Mouse (Mus musculus): Measurements from ENCODE around the gene Speer4a. TPM values are rescaled to one million over a fixed set of nuclear protein-coding genes. Genes with fewer than 3 reads are reported as not detected.

Speer4a gene
- not detected for total RNA-seq (2023)

GRCm38 (mm10) chr5:26039458-26039857, at the start of gene Speer4a:
Speer4a (minus strand) TSS chr5:26039558.

GRCm38 (mm10) chr5:26058481-26058880, 19.1 kb upstream of the Speer4a start, which contains the start of gene Gm7347:
Gm7347 (minus strand) TSS chr5:26058581.

GRCm38 (mm10) chr5:26022816-26023215, 16.5 kb downstream of the Speer4a start, which contains the start of gene Gm5862:
Gm5862 (minus strand) TSS chr5:26022916.

GRCm38 (mm10) chr5:26004698-26005097, 34.7 kb downstream of the Speer4a start, which contains the start of gene Gm1979:
Gm1979 (minus strand) TSS chr5:26004798.

GRCm38 (mm10) chr5:25988550-25988949, 50.8 kb downstream of the Speer4a start, which contains the start of gene Gm21698:
Gm21698 (minus strand) TSS chr5:25988650.

Other genes starting within 250 kb of the Speer4a start
- not detected for gene Gm21663, start 97.2 kb downstream of the Speer4a start, total RNA-seq (2023)
- gene Gm21671, start 85.1 kb downstream of the Speer4a start, total RNA-seq (2023) = not detected
- not detected for gene Gm21680, start 66.9 kb downstream of the Speer4a start, total RNA-seq (2023)
- not detected for gene Gm21698, start 50.9 kb downstream of the Speer4a start, total RNA-seq (2023)
- not detected for gene Gm1979, start 34.8 kb downstream of the Speer4a start, total RNA-seq (2023)
- not detected for gene Gm5862, start 16.6 kb downstream of the Speer4a start, total RNA-seq (2023)
- not detected for gene Gm7347, start 19.0 kb upstream of the Speer4a start, total RNA-seq (2023)
- not detected for gene Gm10471, start 49.7 kb upstream of the Speer4a start, total RNA-seq (2023)
- not detected for gene 5031410I06Rik, start 65.8 kb upstream of the Speer4a start, total RNA-seq (2023)
- gene Gm10220, start 81.9 kb upstream of the Speer4a start, total RNA-seq (2023) = not detected
- not detected for gene Gm7361, start 218.1 kb upstream of the Speer4a start, total RNA-seq (2023)

Data from monocyte, adult 59 days (primary cell).